Mouse (Mus musculus): Measurements from ENCODE around the gene Astn2.

Gene Astn2

DNA sequence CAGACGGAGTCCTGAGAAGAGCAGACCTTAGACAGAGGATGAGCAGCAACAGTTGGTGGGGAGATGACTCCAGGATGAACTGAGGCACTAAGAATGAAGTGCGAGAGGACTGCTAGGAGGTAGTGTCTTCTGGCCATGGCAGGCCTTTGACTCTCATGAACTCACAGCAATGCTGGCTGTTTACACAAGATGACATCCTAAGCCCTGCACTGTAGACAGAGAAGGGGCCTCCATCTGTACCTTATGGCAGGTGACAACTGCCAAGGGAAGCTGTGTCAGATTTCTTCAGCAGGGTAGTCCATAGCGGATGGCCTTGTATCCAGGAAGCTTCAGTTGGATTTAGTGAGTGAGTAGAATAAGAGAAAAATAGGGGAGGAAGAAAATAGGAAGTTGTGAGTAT, 572.5 kb downstream of the Astn2 start:
- no peak for DNase-seq

DNA sequence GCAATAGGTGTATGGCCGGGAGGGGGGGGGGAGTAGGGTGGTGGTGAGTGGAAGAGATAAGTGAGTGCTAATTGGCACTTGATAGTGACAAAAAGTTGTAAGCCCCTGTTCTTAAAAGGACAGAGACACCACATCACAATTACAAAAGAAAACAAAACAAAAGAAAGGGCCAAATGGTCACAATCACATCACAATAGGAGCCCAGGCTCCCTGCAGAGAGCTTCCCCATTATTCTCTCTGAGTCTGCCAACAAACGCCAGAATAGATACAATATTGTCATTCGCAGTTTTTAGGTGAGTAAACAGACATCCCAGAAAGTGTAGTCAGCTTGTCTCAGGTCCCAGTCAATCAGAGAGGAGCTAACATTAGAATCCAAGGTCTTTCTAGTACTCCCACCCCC, 573.9 kb downstream of the Astn2 start:
- no peak for DNase-seq

DNA sequence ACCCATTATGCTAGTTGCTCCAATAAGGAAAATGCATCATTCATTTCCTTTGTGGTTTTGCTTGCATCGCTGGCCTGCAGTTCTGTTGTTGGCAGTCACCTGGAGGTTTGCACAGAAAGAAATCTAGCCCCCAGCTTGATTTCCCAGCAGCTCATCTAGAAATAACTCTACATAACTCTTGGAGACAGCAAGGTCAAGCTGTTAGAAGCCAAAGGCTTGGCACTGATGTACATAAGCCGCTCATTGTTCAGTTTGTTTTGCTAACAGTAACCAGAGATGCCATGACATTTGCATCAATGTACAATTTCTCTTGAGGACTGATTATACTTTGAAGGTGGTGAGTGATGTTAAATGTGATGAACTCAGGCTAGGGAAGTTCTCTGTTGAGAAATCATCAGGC, 583.3 kb downstream of the Astn2 start:
- no peak for DNase-seq

DNA sequence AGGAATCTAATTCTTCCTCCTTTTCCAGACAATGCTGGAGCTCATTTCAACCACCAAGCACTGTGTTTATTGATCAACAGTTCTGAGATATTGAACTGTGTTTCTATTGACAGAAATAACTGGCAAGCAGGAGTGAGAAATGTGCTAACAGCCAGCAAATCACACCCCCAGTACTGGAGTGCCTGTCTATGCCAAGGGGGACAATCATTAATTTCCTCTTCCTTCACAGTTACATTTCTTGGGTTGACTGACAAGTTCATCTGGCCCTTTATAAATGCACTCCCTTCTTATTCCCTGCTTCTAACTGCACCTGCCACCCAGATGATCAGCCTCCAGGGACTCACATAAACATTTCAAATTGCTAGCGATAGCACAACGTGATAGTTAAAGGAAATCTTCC, 584.2 kb downstream of the Astn2 start:
- no peak for DNase-seq

DNA sequence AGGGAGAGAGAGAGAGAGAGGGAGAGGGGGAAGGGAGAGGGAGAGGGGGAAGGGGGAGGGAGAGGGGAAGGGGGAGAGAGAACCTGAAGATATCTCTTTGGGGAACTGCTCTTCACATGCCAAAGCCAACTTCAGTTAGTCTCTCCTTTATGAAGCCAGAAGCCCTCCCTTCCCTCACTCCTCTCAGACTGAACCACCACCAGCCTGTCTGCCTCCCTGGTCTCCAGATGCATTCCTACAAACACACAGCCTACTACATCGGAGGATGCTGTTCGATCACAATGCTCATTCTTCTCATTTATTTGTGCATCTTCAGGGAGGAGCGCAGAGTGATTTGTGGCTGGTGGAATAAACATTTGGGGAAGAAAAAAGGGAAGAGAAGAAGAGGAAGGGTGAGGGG, 584.6 kb downstream of the Astn2 start:
- no peak for DNase-seq

DNA sequence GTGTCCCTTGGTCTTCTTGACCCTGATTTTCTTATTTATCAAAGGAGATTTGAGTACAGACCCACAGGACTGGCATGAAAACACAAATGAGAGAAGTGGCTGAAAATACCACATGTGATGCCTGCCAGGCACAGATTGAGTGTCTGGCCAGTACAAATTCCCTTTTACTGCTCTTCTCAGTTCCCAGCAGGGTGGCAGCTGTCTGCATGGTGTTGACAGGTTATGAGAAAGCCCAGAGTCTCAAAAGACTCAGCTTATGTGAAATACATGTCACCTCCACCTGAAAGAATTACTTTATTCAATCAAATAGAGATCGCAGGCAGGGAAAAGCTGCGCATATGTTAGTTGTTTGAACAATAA, 590.3 kb downstream of the Astn2 start:
- no peak for DNase-seq

DNA sequence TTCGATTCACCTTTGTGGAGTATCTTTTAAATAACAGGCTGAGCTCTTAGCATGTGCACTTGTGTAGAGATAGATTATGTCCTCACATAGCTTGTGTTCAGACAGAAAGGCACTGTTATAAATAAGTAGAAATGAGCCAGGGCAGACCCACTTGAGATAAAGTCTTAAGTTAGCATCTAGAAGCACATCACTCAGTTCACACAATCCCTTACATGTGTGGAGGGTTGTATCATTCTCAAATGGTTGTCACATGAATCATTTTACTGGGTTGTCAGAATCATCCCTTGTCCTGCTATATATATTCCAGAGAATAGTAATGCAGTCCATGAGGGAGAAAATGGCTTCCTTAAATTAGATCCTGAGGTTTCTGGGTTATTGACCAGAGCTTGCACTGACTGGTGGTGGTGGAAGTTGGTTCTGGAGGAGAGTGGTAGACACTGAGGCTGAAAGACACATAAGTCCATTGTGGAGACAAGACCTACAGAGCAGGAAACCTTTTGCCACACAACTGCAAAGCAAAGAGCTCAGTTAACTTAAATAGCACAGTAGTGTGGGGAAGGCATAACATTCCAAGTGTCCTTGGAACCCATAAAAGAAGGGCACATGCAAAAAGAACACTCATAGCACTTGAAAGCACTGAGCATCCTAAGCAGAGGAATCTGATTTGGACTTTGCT, 590.8 kb downstream of the Astn2 start:
- no peak for DNase-seq

DNA sequence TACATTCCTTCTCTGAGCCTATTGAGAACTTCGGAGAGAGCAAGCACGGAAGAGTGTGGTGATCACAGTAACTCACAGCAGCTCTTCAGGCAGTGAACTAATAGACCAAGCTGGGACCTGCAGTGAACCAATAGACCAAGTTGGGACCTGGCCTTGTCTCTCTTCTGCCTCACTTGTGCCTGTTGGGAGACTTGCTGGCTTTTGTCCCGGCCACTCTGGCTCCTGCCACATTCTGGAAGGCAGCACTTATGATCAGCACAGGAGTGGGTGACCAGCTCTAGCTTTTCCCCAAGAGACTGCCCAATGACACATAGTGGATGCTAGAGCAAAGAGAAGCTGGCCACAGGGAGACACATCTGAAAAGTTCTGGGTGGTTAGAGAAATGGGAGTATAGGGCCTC, 597.1 kb downstream of the Astn2 start:
- no peak for DNase-seq

DNA sequence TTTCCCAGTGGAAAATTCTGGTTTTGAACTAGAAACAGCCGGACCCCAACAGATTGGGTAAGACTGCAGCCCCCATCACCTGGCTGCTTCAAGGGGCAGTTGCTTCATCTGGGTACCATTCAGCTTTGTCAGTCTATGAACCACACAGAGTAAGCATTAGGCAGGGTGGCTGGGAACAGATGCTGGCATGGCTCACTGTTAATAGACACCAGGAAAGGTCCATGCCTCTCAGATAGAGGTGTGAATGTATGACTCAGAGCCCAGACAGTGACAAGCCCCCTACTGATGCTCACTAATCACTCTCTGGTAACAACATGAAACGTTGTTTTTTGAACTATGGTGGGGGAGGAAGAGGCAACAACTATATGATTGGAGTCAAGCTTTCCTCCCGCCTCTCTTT, 603.2 kb downstream of the Astn2 start:
- no peak for DNase-seq

DNA sequence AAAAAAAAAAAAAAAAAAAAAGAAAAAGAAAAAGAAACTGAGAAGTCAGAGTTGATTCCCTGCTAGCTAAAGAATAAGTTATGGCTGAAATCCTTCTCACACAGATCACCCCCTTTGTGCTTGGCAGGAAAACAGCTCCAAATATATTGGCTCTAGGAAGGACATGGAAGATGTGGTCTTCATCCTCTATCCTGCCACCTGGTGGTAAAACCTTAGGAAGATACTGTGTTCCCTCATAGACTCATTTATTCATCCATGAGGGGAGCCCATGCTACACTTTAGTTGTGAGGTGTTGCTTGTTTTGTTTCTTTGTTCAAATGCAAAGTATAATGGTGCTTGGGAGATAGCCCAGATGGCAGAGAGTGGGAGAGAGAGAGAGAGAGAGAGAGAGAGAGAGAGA, 613.4 kb downstream of the Astn2 start:
- DNase-seq = no peak

DNA sequence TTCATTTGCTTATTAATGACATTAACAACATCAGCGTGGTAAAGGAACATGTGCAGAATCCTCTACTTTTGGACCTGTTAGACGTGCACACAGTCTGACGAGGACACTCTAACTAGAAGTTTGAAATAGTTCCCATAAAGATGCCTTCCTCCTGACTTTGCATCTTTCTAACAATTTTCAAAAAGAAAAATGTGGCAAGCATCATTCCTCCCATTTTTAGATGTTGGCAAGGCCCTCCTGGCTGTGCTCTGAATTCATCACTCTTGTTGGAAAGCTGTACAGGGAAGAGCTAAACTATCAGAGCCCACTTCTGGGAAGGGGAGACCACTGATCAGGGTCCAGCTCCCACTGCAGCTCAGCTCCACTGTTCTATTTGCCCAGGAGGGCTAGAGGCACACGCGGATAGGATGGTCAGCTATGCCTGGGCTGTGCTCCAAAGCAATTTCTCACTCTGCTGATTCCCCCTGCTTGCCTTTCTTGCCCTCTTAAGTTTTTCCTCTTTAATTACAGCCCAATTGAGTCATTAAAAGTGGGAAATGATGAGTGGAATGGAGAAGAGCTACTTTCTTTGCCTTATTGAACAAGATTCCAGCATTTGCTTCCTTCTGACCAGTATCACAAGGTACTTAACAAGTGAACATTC, 630.9 kb downstream of the Astn2 start:
- DNase-seq = no peak

DNA sequence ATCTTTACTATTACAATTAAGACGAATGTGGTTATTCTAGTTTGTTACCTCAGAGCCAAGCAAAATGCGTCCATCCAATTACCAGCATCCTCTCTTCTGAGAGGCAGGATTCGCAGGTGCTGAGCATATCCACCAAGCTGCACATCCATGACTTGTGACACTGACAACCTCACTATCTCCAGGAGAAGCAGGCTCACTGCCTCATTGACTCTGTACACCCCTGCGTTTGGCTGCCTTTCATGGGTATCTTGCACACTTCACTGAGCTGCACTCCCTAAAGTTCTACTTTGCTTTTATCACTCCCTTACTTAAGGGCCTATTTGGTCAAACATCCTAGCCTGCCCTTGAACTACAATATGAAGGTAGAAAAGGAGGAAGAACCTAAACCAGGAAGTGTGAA, 633.5 kb downstream of the Astn2 start:
- DNase-seq = no peak

DNA sequence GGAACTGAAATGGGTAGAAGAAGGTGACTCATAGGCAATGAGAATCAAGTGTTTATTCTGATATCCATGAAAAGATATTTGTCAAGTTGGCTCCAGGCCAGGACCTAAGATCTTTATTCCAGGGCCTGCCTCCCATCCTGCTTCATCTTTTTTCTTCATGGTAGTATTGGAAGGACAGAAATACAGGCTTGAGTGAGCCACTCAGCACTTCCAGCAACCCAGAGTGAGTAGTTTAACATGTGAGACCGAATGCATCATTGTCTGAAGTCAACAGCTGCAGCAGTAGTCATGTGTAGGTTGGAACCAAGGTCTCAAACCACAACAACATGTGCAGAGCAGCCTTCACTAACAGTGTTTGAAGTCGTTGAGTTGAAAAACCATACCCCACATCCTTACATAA, 636.5 kb downstream of the Astn2 start:
- no peak for DNase-seq

DNA sequence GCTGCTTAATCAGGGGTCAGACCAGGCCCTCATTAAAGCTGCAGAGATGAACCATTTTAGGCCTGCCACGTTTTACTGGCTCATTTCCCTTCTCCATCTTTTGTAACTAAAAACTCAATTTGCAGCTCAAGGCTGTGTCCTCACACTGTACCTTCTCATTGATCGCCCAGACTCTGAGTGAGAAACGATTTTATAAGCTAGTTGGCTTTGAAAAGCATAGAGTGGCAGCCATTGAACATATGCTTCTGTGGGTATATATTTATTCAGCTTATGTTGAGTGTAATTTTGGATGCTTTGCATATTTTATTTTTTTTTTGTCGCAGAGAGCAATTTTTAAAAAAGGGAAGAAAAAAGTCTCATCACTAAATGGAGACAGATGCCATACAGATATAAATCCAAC, 637.0 kb downstream of the Astn2 start:
- DNase-seq = no peak

DNA sequence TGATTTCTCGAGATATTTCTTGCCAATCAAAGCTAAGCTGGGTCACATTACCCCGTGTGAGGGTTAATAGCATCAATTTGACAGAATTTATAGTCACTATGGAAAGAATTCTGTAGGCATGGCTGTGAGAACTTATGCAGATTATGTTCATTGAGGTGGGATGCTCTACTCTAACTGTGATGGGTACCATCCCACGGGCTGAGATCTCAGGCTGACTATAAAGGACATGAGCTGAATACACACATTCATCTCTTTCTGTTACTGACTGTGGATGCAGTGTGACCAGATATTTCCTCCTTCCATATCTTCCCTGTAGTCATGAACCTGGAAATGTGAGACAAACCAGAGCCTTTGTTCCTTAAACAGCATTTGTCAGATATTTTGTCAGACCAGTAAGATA, 639.1 kb downstream of the Astn2 start:
- DNase-seq = no peak

DNA sequence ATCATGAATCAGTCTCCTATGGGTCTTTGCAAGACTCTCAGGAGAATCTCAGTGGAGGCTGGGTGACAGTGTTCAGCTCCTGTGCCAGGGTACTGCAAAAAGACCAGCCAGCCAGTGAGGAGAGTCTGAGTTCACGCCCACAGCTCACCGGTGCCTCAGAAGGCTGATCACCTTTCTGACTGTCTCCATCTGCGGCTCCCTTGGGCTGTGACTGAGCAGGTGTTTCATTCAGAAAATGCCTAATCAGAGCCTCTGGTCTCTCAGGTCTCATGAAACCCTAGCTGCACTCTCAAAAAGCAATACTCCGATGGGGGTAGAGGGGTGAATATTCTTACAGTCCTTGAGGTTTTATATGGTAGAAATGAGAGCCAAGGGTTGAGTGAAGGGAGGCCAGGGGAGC, 640.1 kb downstream of the Astn2 start:
- no peak for DNase-seq

DNA sequence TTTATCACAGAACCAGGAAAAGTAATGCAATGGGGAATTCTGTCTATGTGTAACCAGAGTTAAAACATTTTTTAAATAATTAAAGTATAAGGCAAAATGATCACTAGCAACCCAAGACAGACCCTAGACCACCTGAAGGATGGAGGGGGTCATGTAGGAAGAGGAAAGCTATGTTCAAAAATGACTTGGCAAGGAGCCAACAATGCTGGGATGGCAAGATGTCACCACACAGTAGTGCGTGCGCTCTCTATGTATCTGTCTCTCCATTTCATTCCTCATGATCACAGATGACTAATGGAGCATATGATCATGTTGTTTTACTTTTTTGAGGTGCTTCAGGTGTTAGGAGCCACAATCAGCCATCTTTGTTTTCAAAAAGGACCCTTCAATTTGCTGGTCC, 640.6 kb downstream of the Astn2 start:
- DNase-seq = no peak

DNA sequence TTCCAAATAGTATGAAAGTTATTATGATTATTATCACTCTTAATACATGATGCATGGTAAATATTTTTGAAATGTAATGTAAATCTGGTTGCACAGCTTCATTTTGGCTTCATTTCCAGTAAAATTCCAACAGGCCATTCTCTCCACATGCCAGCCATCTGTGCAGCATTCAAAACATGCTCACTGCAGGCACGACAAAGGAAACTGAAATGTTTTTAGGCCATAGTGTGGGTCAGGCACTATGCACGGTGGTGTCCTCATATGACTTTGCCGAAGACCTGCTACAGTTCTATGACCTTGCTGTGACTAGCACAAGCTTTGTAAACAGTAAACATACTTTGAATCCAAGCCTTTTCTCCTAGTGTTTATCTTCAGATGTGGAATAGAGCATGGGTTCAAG, 642.3 kb downstream of the Astn2 start:
- DNase-seq = no peak

DNA sequence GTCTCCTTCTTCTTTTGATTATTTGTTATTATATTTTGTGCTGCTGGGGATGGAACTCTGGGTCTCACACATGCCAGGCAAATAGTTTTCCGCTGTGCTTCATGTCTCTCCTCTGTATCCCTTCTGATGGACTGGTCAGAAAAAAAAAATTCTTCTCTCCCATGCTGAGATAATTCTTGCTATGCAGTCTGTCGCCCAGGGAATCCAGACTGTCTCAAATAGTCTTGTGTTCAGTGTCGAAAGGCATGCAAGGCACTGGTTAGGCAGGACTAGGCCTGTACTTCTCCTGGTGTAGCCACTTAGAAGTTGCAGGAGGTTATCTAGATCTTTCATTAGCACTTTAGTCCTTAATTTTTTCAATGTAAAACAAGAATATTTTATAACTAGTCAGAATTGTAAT, 642.8 kb downstream of the Astn2 start:
- no peak for DNase-seq

DNA sequence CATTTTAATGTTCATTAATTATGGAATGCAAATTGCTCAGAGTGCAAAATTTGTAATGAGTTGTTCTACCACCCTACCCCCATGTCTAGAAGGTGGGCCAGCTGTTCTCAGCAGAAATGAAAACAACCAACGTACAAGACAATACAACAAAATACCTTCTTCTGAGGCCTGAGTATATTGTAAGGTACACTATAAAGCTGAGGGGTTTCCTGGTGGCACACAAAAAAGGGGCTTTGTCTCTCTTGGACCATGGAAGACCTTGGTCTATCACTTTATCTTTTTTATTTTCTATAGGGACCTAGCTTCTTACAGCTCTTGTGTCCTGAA, 645.6 kb downstream of the Astn2 start:
- DNase-seq = no peak

DNA sequence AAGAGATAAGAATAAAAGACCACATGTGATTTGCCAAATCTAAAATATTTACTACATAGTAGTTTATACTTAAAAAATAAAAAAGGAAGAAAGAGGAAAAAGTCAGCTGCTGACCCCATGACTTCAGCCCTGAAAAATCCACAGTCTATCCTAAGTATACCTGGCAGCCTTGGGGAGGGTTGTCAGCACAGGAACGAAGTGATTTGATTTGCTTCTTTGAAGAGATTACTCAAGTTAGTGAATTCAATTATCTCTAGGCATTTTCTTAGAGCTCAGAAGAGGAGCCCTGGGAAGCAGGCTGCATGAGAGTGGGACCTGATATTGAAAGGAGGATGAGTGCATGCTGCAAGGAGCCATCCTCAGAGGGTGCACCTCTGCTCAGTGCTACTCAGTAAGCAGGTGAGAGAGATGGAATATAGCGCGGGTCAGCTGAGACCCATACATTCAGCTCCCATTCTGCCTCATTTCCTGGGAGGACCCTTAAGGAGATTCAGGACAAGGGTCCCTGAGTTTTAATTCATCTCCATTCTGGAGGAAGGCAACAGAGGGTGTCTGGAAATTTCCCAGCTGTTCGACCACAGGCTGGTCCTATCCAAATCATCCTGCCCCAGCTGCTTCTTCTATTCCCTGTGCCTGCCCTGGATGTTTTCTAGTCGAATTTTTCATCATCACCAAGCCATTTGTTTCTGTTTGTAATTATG, 646.1 kb downstream of the Astn2 start:
- no peak for DNase-seq

DNA sequence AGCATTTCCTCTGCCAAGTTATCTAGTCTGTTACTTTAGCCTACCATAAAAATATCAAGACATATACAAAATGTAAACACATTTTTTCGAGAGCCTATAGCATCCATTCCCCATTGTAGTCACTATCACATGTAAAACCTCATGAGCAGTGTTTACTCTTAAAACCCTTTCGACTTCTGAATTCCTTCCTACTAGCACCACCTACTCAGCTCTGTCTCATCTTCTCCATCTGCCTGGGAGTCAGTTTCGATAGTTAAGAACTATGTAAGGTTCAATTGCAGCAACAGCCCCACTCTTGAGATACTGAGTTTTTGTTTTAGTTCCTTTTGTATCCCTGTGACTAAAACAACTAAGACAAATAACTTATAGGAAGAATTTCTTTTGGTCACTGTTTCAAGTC, 651.5 kb downstream of the Astn2 start:
- DNase-seq = no peak

DNA sequence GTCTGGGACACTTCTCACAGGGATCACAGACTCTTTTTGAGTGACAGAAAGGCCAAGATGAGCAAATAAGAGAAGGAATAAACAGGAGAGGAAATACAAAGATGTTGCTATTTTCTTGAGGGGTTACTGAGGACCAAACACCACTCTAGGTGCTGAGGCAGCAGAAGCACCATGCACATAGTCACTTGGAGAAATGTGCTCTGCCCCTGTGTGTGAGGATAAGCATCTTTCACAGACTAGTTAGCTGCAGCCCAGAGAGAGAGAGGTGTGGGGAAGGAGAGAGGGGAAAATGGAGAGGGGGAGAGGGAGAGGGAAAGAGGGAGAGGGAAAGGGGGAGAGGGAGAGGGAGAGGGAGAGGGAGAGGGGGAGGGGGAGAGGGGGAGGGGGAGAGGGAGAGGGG, 659.6 kb downstream of the Astn2 start:
- no peak for DNase-seq

DNA sequence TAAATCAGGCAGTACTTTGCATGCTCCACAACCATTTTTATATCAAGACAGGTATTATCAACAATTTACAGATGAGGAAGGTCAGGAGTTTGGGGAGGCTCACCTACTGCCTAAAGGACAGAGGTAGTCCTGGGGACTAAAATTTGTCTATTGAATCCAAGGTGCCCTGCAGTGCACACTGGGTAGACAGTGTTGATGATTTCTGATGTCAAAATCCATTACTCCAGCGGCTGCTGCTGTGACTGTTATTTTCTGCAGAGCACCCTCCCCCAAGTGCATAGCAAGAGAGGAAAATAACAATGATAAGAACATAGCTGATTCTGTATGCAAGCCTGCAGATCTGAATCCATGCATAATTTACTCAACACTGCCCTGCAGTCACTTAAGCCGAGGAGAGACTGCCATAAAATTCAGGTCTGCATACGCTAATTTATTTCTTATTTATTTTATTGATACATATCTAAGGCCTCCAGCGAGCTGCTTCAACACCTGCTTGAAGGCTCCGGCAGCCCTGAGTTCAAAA, 660.3 kb downstream of the Astn2 start:
- no peak for DNase-seq

Measured in liver (tissue).